Mouse (Mus musculus) central nervous system, embryonic 18 days (tissue): ENCODE measurements around the gene Clvs2. TPM values are rescaled to one million over a fixed set of nuclear protein-coding genes. Genes with fewer than 3 reads are reported as not detected.

Source experiments
- polyA plus RNA-seq: library from polyadenylated mRNA; depleted of rRNA; stranded (reverse); fragments of >200 nt; gene quantifications from 2 replicates; pipeline ENCODE4 v1.2.3, GENCODE M21; 2012; rRNA removed

The Clvs2 gene
- polyA plus RNA-seq = 27.0 and 27.1 TPM in 2 replicates

DNA sequence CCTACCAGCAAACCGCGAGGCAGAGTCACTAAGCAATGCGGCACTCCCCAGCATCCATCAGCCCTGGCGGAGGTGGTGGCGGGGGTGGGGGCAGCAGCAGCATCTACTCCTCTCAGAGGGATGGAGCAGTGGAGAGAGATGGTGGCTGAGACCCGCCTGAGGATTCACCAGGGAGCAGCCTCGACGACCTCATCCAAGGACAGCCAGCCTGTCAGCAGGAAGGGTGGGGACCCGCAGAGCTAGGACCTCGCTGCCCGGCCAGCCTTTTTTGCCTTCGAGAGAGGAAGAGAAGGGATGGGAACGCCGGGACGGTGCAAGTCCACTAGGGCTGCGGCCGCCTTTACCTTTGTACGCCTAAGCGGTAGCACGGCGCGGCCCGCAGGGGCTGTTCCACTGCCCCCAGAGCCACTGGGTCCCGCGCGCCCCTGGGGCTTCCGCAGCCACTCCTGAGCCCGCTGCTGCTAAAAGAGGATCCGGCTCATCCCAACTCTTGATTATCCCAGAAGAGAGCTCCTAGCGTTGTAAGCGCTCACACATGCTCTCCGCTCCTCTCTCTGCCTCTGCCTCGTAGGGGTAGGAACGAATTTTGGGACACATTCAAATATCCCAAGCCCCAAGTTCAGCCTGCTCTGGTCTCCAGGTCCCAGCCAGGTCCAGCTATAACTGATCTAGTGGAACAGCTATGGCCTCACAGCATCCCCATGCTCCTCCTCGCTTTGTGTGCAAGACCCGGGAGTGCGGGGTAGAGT lies at the start of gene Clvs2:
TSS of gene Clvs2 (minus strand) at position 639 of the 749 bp plus-strand sequence.

Other genes with a start within 250 kb of the Clvs2 start
- gene Sult3a2, start 161.9 kb upstream of the Clvs2 start, polyA plus RNA-seq = not detected in 2 replicates
- not detected in 2 replicates for gene Sult3a1, start 233.0 kb upstream of the Clvs2 start, polyA plus RNA-seq